Mouse (Mus musculus) NIH3T3 (cell line): Measurements from ENCODE around the gene Gm21981.

Experiments
- DNase-seq: peaks from one replicate; pipeline ENCODE4 v3.0.0-alpha.2; 2012; ENCODE audit warnings: low read depth

The Gm21981 gene

DNA sequence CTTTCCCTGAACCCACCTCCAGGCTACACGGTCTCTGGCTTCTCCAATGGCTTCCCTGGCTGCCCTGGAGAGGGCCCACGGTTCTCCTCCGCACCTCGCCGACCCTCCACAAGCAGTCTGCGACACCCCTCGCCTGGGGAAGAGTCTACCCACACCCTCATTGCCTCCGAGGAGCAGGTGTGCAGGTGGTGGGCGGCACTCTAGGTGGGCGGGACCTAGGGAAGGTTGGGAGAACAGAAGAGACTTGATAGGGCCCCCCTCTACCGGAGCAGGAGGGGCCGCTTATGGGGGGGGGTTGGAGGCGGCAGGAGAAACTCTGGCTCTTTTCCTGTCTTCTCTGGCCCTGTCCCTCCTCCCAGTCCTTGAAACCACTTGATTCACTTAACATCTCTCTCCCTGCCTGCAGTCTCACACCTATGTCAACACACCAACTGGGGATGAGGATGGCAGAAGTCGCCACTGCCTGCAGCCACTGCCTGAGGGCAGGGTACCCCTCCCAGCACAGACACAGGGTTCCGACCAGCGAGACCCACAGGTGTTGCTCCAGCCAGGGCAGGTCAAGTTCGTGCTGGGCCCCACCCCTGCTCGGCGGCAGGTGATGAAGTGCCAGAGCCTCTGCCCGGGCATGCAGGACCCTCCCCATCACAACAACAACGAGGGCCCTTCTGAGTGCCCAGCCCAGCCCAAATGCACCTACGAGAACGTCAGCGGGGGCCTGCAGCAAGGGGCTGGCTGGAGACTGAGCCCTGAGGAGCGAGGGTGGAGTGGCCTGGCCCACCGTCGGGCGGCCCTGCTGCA, 8.5 kb upstream of the Gm21981 start:
- DNase-seq: no peak

DNA sequence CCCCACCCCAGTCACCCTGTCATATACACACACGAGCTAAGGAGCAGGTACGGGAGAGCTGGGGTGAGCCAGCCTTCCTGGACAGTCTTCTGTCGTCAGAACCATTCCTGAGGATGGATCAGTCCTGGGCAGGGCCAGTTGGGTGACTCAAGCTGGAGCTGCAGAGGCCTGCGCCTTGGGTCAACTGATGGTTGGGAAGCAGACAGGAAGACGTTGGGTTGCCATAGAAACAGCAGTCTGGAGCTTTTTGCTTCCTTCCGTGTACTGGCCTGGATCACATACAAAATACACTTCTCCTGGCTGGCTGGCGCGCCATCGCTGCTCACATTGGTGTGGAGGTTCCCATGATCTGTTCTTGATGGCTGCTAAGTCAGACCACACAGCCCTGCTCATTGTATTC, 7.5 kb upstream of the Gm21981 start:
- no peak for DNase-seq

DNA sequence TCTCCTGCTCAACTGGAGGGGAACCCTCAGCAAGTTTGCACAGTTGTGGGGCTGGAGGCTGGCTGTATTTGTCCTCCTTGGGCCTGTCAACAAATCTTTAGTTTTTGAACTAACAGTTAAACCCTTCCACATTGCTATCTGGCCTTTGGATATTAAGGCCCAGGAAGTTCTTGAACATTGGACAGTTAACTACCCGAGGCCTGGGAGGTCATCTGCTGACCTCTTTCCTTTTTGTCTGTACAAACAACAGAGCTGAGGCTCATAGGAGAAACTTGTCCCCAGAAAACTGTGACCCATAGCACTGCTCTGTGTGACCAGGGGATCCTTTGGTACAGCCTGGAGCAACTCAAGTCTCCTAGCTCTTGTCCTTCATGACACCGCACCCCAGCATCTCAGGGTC, 4.8 kb upstream of the Gm21981 start:
- DNase-seq: no peak

DNA sequence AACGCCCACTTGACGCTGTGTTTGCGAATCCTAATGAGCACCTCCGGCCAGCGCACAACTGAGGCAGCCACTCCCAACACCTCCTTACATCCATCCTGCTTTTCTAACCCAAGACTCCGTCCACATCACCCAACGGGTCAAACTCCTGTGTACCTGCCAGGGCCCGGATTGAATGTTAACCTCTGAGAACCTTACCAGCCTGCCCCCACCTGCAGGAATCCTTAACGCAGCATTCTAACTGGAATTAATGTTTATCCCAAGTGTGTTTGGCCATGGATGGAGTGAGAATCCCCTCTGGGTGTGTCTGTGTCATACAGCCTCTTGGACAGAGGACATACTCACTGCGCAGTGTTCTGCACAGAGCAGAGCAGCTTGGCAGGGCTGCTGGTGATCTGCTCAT, 3.9 kb upstream of the Gm21981 start:
- no peak for DNase-seq

DNA sequence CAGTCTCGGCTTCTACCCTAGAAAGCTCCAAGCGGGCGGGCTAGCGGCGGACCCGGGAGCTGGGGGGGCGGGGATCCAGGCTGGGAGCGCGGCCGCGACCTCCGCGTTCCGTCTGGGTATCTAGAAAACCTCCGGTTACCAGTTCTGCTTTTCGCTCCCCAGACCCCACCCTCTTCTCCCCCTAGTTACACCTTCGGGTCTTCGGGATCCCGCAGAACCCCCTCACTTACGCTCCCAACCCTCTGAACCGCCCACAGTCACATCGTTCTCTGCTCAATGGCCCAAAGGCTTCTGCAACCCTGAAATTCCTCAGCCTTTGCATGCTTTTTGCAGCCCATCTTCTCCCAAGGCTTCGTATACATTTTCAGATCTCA, 1.1 kb upstream of the Gm21981 start:
- peak; percentile 32 for DNase-seq

DNA sequence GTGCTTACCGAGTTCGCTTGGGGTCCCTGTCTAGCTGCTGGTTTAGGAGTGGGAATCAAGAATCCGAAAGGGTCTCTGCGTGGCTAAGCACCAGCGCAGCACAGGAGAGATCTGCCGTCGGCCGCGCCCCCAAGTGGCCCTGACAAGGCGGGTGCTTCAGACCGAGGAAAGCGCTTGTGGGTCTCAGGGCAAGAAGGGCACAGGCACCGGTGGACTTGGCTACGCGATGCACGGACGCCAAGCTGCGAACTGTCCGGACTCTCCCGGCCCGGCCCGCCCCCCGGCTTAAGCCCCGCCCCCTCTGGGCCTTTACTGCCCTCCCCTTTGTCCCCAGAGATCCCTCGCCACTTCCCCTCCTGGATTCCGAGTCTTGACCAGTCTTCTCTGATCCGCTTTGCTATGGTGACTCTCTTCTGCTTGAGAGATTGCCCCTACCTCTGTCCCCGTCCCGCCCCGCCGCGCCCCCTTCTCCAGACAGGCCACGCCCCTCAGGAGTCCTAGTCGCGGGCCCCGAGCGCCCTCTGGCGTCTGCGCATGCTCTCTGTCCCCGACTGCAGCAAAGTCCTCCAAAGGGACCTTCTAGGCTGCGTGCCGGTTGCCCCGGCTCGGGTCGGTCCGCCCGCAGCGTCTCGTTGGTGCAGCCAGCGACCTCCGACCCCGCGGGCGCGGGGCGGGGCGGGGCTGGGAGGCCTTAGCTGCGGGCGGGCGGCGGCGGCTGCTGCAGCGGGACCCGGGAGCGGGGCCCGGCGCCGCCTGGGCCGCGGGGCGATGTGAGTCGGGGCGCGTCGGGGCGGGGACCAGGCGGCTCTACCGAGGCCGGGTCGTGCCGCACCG, 465 bp upstream of the Gm21981 start, which contains the start of gene Prickle4:
Gene Prickle4 (minus strand): TSS at position 234 of the 834 bp plus-strand sequence.
- peak; percentile 98 for DNase-seq

DNA sequence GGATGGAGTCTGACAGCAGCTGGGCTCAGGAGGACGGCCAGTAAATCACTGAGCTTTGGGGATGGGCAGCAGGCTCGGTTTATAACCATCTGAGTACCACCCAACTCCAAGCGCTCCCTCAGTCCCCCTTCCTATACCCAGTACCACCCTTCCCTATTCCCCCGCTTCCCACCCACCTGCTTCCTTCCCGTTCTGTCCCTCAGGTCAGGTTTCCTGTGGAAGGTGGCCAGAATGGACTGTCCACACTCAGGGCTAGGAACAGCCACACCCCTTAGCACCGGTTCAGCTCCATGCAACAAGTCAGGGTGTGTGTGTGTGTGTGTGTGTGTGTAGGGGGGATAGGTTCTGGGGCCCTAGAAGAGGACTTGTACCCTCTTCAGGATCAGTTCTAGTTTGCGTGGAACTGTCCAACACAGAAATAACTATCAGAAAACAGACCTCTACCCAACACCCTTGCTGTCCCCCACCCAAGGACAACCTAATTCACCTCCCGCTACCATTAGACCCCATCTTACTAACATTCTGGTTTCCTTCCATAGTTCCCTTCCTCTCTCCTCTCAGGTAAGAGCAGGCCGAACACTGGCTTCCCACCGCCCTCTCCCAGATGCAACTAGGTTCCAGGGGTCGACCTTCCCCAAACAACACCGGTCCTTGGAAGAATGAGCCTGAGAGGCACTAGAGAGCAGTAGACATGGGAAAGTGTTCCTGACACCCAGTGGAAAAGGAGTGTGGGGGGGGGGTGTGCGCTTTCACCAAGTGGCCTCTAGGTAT, 399 bp downstream of the Gm21981 start:
- DNase-seq: no peak

DNA sequence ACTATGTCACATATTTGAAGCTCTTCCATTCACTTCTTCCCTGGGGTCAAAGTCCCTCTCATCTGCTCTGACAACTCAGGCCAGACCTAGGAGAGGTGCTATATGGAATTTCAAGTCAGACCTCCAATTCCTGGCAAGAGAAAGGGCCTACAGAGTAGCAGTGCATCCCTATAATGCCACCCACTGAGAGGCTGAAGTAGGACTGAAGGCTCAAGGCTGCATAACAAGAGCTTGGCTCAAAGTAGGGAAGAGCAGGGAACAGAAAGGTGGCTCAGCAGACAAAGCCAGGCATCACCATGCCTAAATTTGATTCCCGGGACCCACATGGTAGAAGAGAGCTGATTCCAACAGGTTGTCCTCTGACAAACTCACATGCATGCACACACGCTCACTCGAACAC, 2.6 kb downstream of the Gm21981 start:
- DNase-seq: no peak

DNA sequence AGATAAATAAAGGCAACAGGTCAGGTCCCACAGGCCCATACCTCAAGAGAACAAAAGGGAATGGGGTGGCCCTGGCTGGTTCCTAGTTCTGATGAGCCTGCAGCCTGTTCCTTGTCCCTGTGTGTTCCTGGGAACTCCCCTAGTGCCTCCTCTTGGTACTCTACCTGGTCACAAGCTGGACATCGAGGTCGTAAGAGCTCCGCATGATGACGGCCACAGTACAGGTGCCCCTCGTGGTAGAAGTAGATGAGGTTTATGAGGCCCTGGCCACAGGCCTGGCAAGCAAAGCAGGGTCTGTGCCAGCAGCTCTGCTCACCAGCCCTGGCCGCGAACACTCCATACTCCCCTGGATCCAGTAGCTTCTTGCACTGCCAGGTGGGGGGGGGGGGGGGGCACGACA, 4.4 kb downstream of the Gm21981 start:
- DNase-seq: no peak

DNA sequence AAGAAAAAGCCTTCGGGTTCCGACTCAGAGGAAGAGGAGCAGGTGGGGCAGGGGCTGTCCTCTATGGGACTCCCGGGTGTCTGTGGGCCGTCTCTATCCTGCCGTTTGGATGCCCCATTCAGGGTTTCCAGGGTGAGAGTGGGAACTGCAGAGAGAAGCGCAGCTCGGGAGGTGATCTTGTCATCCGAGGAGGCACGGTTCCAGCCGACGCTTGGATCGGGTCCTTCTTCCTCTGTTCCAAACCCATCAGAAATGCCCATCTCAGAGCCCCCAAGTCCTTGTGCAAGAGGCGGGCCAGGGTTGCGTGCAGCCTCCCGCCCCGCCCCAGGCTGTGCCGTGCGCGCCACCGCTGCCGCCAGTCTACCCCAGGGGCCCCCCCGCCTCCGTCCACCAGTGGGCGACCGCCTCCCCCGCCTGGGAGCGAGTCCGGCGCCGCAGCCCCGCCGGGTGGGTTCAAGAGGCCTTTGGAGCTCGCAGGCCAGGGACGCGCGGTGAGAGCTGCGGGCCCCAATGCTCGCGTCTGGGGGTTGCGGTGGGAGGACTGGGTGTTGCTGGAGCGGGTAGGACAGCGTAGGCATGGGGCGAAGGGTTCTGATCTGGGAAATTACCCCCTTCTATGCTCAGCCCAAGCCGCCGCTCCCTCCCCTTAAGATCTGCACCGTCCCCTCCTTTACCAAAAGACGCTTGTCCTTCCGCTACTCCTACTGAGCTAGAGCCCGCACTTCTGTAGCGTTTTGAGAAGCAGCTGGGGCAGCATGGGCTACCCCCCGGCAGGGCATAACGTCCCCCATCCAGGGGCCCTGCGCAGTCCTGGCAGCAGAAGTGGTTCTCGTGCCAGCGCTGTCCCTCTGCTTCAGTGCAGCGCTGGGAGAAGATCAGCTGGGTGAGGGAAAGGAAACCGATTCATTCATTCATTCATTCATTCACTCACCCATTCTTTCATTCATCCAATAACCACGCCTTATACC, 5.4 kb downstream of the Gm21981 start, which contains the start of gene Frs3:
Gene Frs3 (plus strand): TSS at position 423 of the 968 bp plus-strand sequence.
- DNase-seq: peak; percentile 84

DNA sequence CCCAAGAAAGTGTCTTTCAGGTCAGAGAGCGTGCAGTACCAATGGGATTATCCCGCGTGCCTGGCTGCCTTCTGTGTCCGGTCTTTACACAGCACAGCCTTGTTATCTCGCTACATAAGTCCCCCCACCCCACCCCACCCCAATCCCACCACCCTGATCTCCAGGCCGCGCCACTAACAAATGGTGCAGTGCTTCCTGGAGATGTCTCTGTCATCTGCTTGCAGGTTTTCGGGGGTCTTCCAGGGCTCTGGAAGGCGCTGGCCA, 6.0 kb downstream of the Gm21981 start, which contains the start of gene Tomm6:
Gene Tomm6 (minus strand): TSS at position 43 of the 264 bp plus-strand sequence.
- no peak for DNase-seq

DNA sequence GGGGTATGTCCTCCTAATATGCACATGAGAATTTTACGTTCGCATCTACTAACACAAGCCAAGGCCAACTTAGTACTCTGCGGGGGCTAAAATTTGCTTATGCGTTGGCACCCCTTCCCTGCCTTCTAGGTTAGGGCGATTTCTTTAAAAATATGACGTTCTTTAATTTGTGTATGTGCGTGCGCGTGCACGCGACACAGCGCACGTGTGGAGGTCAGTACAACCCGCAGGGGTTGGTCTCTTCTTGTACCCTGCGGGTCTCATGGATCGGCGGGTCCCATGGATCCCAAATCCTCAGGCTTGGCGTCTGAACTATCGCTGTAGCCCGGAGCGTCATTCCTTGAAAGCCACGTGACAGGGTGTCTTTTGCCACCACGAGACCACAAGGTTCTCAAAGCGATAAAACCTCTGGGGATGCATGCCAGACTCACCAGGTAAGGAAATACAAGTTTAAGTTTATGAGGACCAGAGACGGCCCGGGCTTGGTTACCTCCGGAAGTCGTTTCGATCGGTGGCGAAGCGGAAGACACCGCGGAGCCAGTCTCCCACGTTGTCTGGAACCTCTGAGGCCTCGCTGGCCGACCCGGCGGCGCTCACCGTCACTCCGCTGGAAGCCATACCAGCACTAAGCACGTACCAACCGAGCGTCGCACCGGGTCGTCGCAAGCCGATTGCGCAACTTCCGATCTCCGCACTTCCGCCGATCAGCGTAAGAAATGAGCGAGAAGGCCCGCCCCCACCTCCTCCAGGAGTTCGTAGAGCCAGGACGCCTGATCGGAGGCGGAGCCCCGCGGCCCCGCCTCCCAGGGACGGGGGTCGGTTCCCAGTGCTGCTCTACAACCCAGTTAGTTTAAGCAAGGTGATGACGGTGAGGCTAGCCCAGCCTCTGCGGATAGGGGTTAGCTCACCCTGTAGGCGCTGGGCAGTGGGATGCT, 6.6 kb downstream of the Gm21981 start:
- peak; percentile 99 for DNase-seq

DNA sequence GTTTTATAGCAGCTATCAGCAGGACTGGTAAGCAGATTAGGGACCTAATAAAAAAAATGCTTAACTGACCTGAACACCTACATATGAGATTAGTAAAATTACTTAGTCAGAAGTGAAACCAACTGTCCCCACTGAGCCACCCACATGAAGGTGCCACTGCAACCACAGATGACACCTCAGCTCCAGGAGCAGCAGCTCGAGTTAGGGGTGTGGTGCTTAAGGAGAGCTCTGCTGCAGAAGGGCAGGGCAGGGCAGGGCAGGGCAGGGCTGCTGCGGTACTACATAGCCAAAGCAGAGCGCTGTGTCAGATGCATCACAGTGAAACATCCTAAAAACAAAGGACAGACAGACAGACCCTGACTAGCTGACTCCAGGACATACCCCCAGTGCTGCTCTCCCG, 11.4 kb downstream of the Gm21981 start:
- DNase-seq: no peak

DNA sequence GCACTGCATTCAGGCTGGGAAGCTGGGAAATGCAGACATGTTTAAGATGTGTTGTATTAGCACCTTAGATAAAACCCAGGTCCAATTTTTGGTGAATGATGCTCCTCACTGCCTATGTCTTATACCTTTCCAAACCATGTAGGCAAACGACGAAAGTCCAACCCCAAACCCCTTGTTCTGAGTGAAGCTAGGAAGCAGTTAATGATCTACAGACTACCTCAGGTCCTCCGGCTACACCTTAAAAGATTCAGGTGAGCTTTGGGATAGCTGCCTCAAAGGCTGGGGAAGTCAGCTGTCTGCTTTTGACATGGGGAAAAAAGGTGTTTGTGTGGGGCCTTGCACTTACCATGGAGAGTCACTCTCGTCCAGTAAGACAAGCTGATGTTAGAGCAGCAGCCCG, 15.6 kb downstream of the Gm21981 start:
- no peak for DNase-seq

DNA sequence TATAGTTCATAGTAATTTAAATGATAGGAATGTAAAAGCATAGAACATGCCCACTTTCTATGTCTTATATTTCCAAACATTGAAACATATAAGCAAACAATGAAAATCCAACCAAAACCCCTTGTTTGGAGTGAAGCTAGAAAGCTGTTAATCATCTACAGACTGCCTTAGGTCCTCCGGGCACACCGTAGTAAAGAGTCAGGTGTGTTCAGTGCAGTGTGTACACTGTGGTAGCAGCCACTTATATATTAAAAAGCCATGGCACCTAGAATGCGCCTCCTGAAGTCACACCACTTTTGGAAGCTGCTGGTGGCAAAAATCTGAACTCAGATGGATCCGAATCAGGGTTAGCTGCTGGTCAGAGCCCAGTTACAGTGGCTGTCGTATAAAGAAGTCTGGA, 16.0 kb downstream of the Gm21981 start:
- no peak for DNase-seq

DNA sequence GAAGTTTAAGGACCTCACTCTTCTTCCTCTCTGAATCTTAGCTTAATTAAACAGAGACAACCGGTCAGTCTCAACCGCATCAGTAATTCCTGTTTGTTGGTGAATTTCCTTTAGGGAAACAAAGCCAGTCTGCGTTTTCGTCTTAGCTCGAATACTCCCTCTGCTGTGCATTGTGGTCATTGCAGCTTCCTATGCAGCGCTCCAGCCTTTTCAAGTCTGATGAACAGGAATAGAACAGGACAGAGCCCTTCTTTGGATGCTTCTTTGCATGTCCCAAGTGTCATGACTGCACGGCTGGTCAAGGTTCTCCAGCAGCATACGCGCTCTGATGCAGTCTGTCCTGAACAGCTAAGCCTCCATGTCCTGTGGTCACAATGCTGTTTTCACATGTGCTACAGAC, 17.7 kb downstream of the Gm21981 start:
- DNase-seq: peak; percentile 87

DNA sequence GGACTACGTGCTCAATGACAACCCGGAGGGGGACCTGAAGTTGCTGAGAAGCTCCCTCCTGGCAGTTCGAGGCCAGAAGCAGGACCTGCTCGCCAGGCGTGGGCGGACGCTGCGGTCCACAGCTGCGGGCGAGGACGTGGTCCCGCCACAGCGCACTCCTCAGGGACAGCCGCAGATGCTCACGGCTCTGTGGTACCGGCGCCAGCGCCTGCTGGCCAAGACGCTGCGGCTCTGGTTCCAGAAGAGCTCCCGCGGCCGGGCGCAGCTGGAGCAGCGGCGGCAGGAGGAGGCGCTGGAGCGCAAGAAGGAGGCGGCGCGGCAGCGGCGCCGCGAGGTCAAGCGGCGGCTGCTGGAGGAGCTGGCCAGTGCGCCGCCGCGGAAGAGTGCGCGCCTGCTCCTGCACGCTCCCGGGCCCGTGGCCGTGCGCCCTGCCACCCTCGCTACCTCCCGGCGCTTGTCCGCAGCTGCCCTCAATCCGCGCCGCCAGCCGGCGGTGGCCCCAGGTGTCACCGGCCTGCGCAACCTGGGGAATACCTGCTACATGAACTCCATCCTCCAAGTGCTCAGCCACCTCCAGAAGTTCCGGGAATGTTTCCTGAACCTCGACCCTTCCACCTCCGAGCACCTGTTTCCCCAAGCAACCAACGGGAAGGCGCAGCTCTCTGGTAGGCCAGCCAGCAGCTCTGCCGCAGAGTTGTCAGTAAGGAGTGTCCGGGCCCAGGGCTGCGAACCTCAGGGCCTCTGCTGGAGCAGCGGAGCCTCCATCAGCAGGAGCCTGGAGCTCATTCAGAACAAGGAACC, 21.7 kb downstream of the Gm21981 start:
- DNase-seq: no peak

DNA sequence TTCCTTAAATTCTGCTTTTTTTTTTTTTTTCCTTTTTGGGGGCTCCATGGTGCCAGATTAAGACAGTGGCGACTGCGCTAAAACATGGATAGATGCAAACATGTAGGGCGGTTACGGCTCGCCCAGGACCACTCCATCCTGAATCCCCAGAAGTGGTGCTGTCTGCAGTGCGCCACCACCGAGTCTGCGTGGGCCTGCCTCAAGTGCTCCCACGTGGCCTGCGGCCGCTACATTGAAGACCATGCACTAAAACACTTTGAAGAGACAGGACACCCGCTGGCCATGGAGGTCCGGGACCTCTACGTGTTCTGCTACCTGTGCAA, 22.3 kb downstream of the Gm21981 start:
- DNase-seq: no peak

DNA sequence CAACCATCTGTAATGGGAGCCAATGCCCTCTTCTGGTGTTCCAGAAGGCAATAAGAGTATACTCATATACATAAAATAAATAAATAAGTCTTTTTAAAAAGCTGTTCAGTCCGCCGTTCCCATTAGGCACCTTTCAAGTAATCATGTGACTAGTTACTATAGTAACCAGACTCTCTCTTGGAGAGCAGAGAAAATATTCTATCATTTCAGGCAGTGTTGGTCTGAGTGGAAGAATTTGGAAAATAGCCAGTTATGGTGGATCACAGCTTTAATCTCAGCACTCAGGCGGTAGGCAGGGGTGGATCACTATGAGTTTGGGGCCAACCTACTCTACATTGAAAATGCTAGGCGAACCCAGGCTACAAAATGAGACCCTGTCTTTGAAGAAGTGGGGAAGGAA, 25.1 kb downstream of the Gm21981 start:
- DNase-seq: no peak

DNA sequence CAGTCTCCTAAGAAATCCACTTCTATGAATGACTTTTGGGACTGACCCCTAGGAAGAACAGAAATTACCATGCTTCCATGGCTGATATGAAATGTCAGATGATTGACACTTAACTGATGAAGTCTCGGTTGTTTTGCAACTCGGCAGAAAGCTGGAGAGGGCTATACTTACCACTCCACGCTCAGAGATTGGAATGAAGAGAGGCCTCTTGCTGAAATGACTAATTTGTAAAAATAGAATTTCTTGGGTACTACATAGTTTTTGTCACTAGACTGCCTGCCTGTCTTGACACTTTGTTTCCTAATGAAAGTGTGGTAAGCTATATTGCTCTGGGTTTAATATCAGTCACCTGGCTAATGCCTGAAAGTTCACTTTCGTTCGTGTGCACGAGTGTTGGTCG, 29.8 kb downstream of the Gm21981 start:
- no peak for DNase-seq
